Mouse (Mus musculus) bone marrow macrophage, adult 2 months (primary cell): ENCODE data around the gene Bglap2.

Experiments
- CTCF ChIP-seq: IDR thresholded peaks from 2 replicates; pipeline ENCODE4 v1.5.1; 2012; ENCODE audit warnings: low read depth, mild to moderate bottlenecking, low read length, moderate library complexity
- POLR2A ChIP-seq: IDR thresholded peaks from 2 replicates; pipeline ENCODE4 v1.6.1; 2012; ENCODE audit warnings: mild to moderate bottlenecking, low read depth, low read length, borderline replicate concordance

- no peak for TF ChIP-seq CTCF
- TF ChIP-seq POLR2A = no peak
Measured at GRCm38 (mm10) chr3:88364337-88364736, 14.2 kb downstream of the Bglap2 start, which contains the start of gene Paqr6.
